10 mouse cellular contexts compared by ENCODE assay signal in the genomic region with DNA sequence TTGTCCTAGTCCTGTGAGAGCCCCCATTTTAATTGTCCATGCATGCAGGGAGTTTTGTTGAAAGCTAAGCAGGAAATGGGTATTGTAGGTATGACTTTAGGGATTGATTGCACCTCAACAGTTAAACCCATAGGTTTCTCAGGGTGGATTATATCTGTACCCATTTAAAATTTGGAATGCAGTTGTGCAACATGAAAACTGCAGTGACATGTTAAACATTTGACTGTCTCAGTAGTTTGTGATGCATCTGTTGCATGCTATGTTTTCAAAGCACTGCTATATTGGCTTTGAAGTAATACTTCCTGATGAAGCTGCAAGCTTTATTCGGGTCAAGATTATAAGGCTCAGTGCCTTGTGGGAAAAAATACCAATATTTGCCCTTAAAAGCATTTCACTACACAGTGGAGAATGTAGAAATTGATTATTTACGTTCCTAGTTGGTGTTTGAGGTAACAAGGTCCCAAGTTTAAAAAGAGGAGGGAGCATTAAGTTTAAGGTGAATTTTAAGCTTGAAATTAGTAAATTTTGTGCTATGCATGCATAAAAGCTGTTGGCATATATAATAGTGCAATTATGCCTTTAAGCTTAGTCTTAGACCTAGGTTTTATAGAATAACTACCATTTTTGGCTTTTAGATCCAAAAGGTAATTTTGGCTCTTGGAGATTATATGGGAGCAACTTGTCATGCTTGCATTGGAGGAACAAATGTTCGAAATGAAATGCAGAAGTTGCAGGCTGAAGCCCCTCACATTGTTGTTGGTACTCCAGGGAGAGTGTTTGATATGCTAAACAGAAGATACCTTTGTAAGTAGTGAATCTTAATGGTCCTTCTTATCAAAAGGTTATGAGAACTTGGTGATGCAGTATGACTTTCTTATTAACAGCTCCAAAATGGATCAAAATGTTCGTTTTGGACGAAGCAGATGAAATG. TPM values are rescaled to one million over a fixed set of nuclear protein-coding genes. Genes with fewer than 3 reads are reported as not detected.
DNase-seq lines count a peak whose midpoint lies in the region; ATAC-seq and TF ChIP-seq lines count a peak whose summit lies in the region.
"Had no signal": no experiment of that assay in that cellular context is flagged by ENCODE, and none has a peak within 500 bp of the region (broad histone marks: within the 10 kb centered on the region; RNA-seq: fewer than 3 reads in every experiment).

No protein-coding gene starts in this region.

- peak overlapping the region; percentile 76 for H3K4me3 ChIP-seq in left cerebral cortex, adult 2 months
- H3K4me3 ChIP-seq in embryonic facial prominence, embryonic 12.5 days: peak overlapping the region; percentile 96
- peak overlapping the region; percentile 99 for H3K4me3 ChIP-seq in intestine, embryonic 16.5 days (ENCODE audit: low read length)
- H3K4me3 ChIP-seq in neural tube, embryonic 13.5 days: peak overlapping the region; percentile 77

- H3K9me3 ChIP-seq in embryonic facial prominence, embryonic 12.5 days: no peaks in the 10 kb centered on the region
- H3K9me3 ChIP-seq in intestine, embryonic 16.5 days (ENCODE audit: control insufficient read depth, low read length): no peaks in the 10 kb centered on the region
- H3K9me3 ChIP-seq in neural tube, embryonic 13.5 days: no peaks in the 10 kb centered on the region

- peaks cover 20% of the 10 kb centered on the region; the same call in 1 of the 2 replicates for H3K4me1 ChIP-seq in embryonic facial prominence, embryonic 12.5 days
- H3K4me1 ChIP-seq in intestine, embryonic 16.5 days (ENCODE audit: control insufficient read depth, insufficient read depth, low read length): peaks cover 8% of the 10 kb centered on the region
- peaks cover 48% of the 10 kb centered on the region for H3K4me1 ChIP-seq in neural tube, embryonic 13.5 days (replicated peaks)

- no peak for DNase-seq in left cerebral cortex, adult 2 months (ENCODE audit: extremely low spot score in 1 of 2, low spot score in 2 of 2)
- DNase-seq in left cerebral cortex, adult 18-20 months (ENCODE audit: low spot score in 2 of 2): no peak
- DNase-seq in yolk sac, embryonic 10.5 days (ENCODE audit: low spot score): no peak
- no peak for DNase-seq in kidney, postnatal 36 days
- DNase-seq in left cerebral cortex, adult 11 months (ENCODE audit: low spot score): no peak
- DNase-seq: adrenal gland, postnatal 25 days had no signal

- H3K9ac ChIP-seq in embryonic facial prominence, embryonic 12.5 days: peak overlapping the region; percentile 100
- peak overlapping the region; percentile 99 for H3K9ac ChIP-seq in intestine, embryonic 16.5 days (ENCODE audit: low read depth, low read length)
- peak overlapping the region; percentile 99 for H3K9ac ChIP-seq in neural tube, embryonic 13.5 days

- H3K36me3 ChIP-seq in embryonic facial prominence, embryonic 12.5 days: peaks cover 49% of the 10 kb centered on the region
- peaks cover 12% of the 10 kb centered on the region for H3K36me3 ChIP-seq in intestine, embryonic 16.5 days (ENCODE audit: control insufficient read depth, insufficient read depth, low read length)
- peaks cover 53% of the 10 kb centered on the region for H3K36me3 ChIP-seq in neural tube, embryonic 13.5 days

- no peak overlapping the region for H3K27ac ChIP-seq in left cerebral cortex, adult 2 months
- no peak overlapping the region for H3K27ac ChIP-seq in embryonic facial prominence, embryonic 12.5 days
- peak overlapping the region; percentile 63 for H3K27ac ChIP-seq in intestine, embryonic 16.5 days (ENCODE audit: low read length)
- no peak overlapping the region for H3K27ac ChIP-seq in neural tube, embryonic 13.5 days (replicated peaks)

- H3K27me3 ChIP-seq in embryonic facial prominence, embryonic 12.5 days: no peaks in the 10 kb centered on the region
- no peaks in the 10 kb centered on the region for H3K27me3 ChIP-seq in intestine, embryonic 16.5 days (replicated peaks; ENCODE audit: control insufficient read depth, insufficient read depth, low read length)
- no peaks in the 10 kb centered on the region for H3K27me3 ChIP-seq in neural tube, embryonic 13.5 days

- no peak for ATAC-seq in embryonic facial prominence, embryonic 12.5 days (ENCODE audit: insufficient number of reproducible peaks, insufficient read depth, low FRiP score, low TSS enrichment)
- ATAC-seq in intestine, embryonic 16.5 days: no peak
- no peak for ATAC-seq in neural tube, embryonic 13.5 days (ENCODE audit: low read depth)

- peak overlapping the region; percentile 94 for H3K4me2 ChIP-seq in embryonic facial prominence, embryonic 12.5 days (replicated peaks)
- peak overlapping the region; percentile 79 for H3K4me2 ChIP-seq in intestine, embryonic 16.5 days (ENCODE audit: low read depth, low read length)
- peak overlapping the region; percentile 93 for H3K4me2 ChIP-seq in neural tube, embryonic 13.5 days

- 64% methylated on average over 5 of the region's 5 CpGs for WGBS in embryonic facial prominence, embryonic 12.5 days
- 40% methylated on average over 5 of the region's 5 CpGs for WGBS in intestine, embryonic 16.5 days
- 61% methylated on average over 5 of the region's 5 CpGs for WGBS in neural tube, embryonic 13.5 days

- TF ChIP-seq CTCF in left cerebral cortex, adult 2 months (IDR thresholded peaks at IDR 0.05): no peak

- intact Hi-C loops in left cerebral cortex, adult 2 months (cut with DNase I): loop anchor here (5.0 kb wide), 1 partner anchor 252 kb away; the partner anchor contains the start of genes Dnajb11 and Tbccd1

RNA-seq across cellular contexts. Expression of gene Eif4a2, which starts 2.4 kb away (rescaled TPM):
- total RNA-seq in left cerebral cortex, adult 2 months (2021): 100 to 1,000 TPM; 838 to 905 TPM
- 100 to 1,000 TPM; 894 to 957 TPM for total RNA-seq in left cerebral cortex, adult 18-20 months (2021)
- 243 and 251 TPM in 2 replicates for polyA plus RNA-seq in embryonic facial prominence, embryonic 12.5 days (2016; fragmentation: Nextera tagmentation; extraction: Ambion mirVana)
- polyA plus RNA-seq in intestine, embryonic 16.5 days (2015; fragmentation: Nextera tagmentation; extraction: Ambion mirVana): 193 TPM in 2 replicates
- polyA plus RNA-seq in neural tube, embryonic 13.5 days (2015; fragmentation: Nextera tagmentation; extraction: Ambion mirVana): 333 and 342 TPM in 2 replicates

RNA-seq across cellular contexts. Expression of gene Rfc4, which starts 17.9 kb away (rescaled TPM):
- 1 to 10 TPM; 4.1 to 6.6 TPM for total RNA-seq in left cerebral cortex, adult 2 months (2021)
- 1 to 10 TPM; 5.0 to 6.5 TPM for total RNA-seq in left cerebral cortex, adult 18-20 months (2021)
- 139 and 150 TPM in 2 replicates for polyA plus RNA-seq in embryonic facial prominence, embryonic 12.5 days (2016; fragmentation: Nextera tagmentation; extraction: Ambion mirVana)
- 88.3 and 107 TPM in 2 replicates for polyA plus RNA-seq in intestine, embryonic 16.5 days (2015; fragmentation: Nextera tagmentation; extraction: Ambion mirVana)
- polyA plus RNA-seq in neural tube, embryonic 13.5 days (2015; fragmentation: Nextera tagmentation; extraction: Ambion mirVana): 47.1 and 49.7 TPM in 2 replicates

RNA-seq across cellular contexts. Expression of gene Adipoq, which starts 36.7 kb away (rescaled TPM):
- total RNA-seq in left cerebral cortex, adult 2 months (2021): not detected
- total RNA-seq in left cerebral cortex, adult 18-20 months (2021): not detected
- not detected in 2 replicates for polyA plus RNA-seq in embryonic facial prominence, embryonic 12.5 days (2016; fragmentation: Nextera tagmentation; extraction: Ambion mirVana)
- not detected in 2 replicates for polyA plus RNA-seq in intestine, embryonic 16.5 days (2015; fragmentation: Nextera tagmentation; extraction: Ambion mirVana)
- polyA plus RNA-seq in neural tube, embryonic 13.5 days (2015; fragmentation: Nextera tagmentation; extraction: Ambion mirVana): not detected in 2 replicates

RNA-seq across cellular contexts. Expression of gene Kng1, which starts 52.0 kb away (rescaled TPM):
- not detected for total RNA-seq in left cerebral cortex, adult 2 months (2021)
- not detected for total RNA-seq in left cerebral cortex, adult 18-20 months (2021)
- polyA plus RNA-seq in embryonic facial prominence, embryonic 12.5 days (2016; fragmentation: Nextera tagmentation; extraction: Ambion mirVana): 0.14 TPM in 1 of 2 replicates, not detected in the other
- polyA plus RNA-seq in intestine, embryonic 16.5 days (2015; fragmentation: Nextera tagmentation; extraction: Ambion mirVana): 5.4 and 15.1 TPM in 2 replicates
- 0.29 TPM in 1 of 2 replicates, not detected in the other for polyA plus RNA-seq in neural tube, embryonic 13.5 days (2015; fragmentation: Nextera tagmentation; extraction: Ambion mirVana)
- polyA plus RNA-seq: small intestine, adult 2 months had no signal
